Mouse (Mus musculus) forebrain, embryonic 11.5 days (tissue): ENCODE measurements around the gene Rassf4. TPM values are rescaled to one million over a fixed set of nuclear protein-coding genes. Genes with fewer than 3 reads are reported as not detected.
"Not testable (repeated sequence)": the region's sequence is repeated elsewhere in the genome, so short reads cannot be mapped to it uniquely, and the experiment has no call there.

Experiments used
- ATAC-seq: fragments of 200-750 bp; cut with Nextera tagmentation; replicated peaks from 2 replicates; pipeline ENCODE4 v1.8.0; 2017; ENCODE audit warnings: moderate TSS enrichment; ENCODE audit not compliant: low FRiP score
- DNase-seq: peaks from one replicate; pipeline ENCODE4 v3.0.0-alpha.2; 2017; ENCODE audit warnings: low spot score
- H3K27ac ChIP-seq: fragments of 300-500 bp; sonication (generic); 2 replicates; pipeline ENCODE4 v1.5.1; 2014; ENCODE audit warnings: low read depth, low read length
- H3K27me3 ChIP-seq: fragments of 300-500 bp; sonication (generic); 2 replicates; pipeline ENCODE4 v1.6.1; 2014; ENCODE audit warnings: mild to moderate bottlenecking, low read length, mixed read lengths; ENCODE audit not compliant: control insufficient read depth, insufficient read depth
- H3K36me3 ChIP-seq: fragments of 300-500 bp; sonication (generic); 2 replicates; pipeline ENCODE4 v1.6.1; 2014; ENCODE audit warnings: mild to moderate bottlenecking, low read length, moderate library complexity, mixed read lengths; ENCODE audit not compliant: control insufficient read depth, insufficient read depth
- H3K4me1 ChIP-seq: fragments of 300-500 bp; sonication (generic); replicated peaks from 2 replicates; pipeline ENCODE4 v1.6.1; 2014; ENCODE audit warnings: low read length, mixed read lengths; ENCODE audit not compliant: control insufficient read depth, insufficient read depth
- H3K4me2 ChIP-seq: fragments of 300-500 bp; sonication (generic); 2 replicates; pipeline ENCODE4 v1.6.1; 2014; ENCODE audit warnings: low read depth, mild to moderate bottlenecking, low read length, moderate library complexity, mixed read lengths; ENCODE audit not compliant: severe bottlenecking
- H3K4me3 ChIP-seq: fragments of 300-500 bp; sonication (generic); 2 replicates; pipeline ENCODE4 v1.5.1; 2014; ENCODE audit warnings: low read depth, low read length
- H3K9ac ChIP-seq: fragments of 300-500 bp; sonication (generic); 2 replicates; pipeline ENCODE4 v1.6.1; 2014; ENCODE audit warnings: low read length
- H3K9me3 ChIP-seq: fragments of 300-500 bp; sonication (generic); 2 replicates; pipeline ENCODE4 v1.6.1; 2016; ENCODE audit warnings: low read length, mixed read lengths; ENCODE audit not compliant: control insufficient read depth
- WGBS: fragments of 180-500 bp; shearing (Covaris S2); extraction: QIAGEN DNeasy Blood & Tissue Kit; methylation state at CpG from one replicate; pipeline ENCODE4 v1.1.7; 2014; 5-methylcytosine and 5-hydroxymethylcytosine counted together
- polyA plus RNA-seq: library from polyadenylated mRNA; unstranded; fragments of >200 nt; fragmentation: Nextera tagmentation; extraction: Ambion mirVana; gene quantifications from 2 replicates; pipeline ENCODE4 v1.2.1, GENCODE M21; 2014

Gene Rassf4
- polyA plus RNA-seq, 1 experiment from 2014 or later: 22.7 TPM

DNA sequence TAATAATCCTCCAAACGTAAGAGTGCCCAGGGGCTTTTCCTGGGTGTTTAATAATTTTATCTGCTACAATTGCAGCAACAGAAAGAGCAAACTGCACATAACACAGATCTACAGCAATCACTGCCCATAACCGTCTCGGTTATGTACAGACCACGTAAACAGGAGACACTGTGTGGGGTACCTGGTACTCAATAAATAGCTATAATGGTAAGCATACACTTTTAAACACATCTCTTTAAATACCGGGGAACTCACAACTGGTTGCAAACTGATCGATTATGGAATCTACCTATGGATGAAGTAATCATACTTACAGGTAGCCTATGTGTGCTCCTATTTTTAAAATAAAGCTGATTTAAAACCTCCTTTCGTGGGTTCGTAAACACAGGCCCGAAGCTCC is 45.7 kb downstream of the Rassf4 start:
- WGBS: 20% methylated on average over 9 of the region's 9 CpGs
- peak overlapping the region; percentile 84 for H3K27ac ChIP-seq
- no peaks in the 10 kb centered on the region for H3K9me3 ChIP-seq
- peaks cover 8% of the 10 kb centered on the region; the same call in 1 of the 2 replicates for H3K36me3 ChIP-seq
- H3K9ac ChIP-seq: peak overlapping the region; percentile 100
- no peaks in the 10 kb centered on the region; the same call in 1 of the 2 replicates for H3K4me1 ChIP-seq
- H3K4me2 ChIP-seq: peak overlapping the region; percentile 63
- ATAC-seq: no peak; the same call in 1 of the 2 replicates
- H3K27me3 ChIP-seq: no peaks in the 10 kb centered on the region
- peak overlapping the region; percentile 87 for H3K4me3 ChIP-seq
- no peak for DNase-seq

DNA sequence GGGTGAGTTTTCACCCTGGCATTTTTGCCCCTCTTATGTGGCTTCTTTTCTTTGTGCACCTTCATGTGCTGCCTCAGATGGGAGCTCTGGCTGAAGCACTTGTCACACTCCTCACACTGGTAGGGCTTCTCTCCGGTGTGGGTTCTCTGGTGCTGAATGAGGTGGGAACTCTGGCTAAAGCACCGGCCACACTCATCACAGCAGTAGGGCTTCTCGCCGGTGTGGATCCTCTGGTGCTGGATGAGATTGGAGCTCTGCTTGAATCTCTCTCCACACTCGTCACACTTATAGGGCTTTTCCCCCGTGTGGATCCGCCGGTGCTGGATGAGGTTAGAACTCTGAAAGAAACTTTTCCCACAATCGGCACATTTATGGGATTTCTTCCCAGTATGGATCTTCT is 47.3 kb downstream of the Rassf4 start:
- not testable (repeated sequence) for H3K4me3 ChIP-seq, DNase-seq, H3K4me2 ChIP-seq, H3K9ac ChIP-seq, ATAC-seq, H3K27me3 ChIP-seq, H3K36me3 ChIP-seq, H3K9me3 ChIP-seq, H3K4me1 ChIP-seq, H3K27ac ChIP-seq
- WGBS: 97% methylated on average over 9 of the region's 9 CpGs

DNA sequence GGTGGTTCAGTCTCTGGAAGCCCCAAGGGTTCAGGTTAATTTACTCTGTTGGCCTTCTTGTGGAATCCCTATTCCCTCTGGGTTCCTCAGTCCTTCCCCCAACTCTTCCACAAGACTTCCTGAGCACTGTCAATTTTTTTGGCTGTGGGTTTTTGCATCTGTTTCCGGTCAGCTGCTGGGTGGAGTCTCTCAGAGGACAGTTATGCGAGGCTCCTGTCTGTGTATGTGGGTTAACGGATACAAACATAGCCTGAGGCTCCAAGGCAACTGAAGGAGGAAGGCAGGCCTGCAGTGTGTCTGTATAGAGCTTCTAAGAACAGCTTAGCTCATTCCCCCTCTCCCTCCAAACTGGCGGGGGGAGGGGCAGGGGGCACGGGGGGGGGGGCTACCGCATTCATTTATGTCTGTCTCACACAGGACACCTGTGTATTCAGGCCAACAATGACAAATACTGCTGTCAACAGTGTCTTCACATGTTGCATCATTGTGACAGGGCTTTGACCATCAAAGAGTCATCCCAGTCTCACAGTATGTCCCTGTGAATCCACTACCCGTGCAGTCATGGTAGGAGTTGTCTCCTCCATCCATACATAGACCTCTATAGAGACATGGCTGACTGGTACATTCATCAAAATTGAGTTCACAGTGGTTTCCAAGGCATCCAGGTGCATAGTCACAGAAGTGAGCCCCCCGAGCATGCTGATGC is 52.3 kb downstream of the Rassf4 start:
- 77% methylated on average over 8 of the region's 8 CpGs for WGBS
- no peak overlapping the region for H3K9ac ChIP-seq
- H3K27ac ChIP-seq: no peak overlapping the region
- H3K4me2 ChIP-seq: no peak overlapping the region
- H3K4me1 ChIP-seq: no peaks in the 10 kb centered on the region; the same call in 1 of the 2 replicates
- no peaks in the 10 kb centered on the region for H3K9me3 ChIP-seq
- peaks cover 6% of the 10 kb centered on the region; the same call in 1 of the 2 replicates for H3K36me3 ChIP-seq
- H3K27me3 ChIP-seq: no peaks in the 10 kb centered on the region
- DNase-seq: no peak
- no peak for ATAC-seq
- no peak overlapping the region for H3K4me3 ChIP-seq

DNA sequence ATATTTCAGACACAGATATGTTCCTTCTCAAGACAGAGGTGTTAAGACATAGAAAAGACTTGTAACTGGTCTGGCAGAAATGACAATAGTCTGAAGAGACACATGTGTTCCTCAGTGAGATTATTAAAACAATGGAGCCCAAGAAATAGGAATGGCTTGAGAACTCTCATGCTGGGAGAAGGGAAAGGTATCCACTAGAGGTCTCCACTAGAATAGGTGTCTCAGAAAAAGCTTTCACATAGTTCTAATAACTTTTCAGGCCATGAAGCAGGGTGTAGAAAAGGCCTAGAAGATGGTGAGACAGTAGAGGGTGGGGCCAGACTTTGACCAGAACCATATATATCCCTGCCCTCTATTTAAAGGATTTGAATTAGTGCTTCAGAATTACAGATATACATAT is 55.7 kb downstream of the Rassf4 start:
- Histone ChIP-seq H3K4me1 (no peaks in the 10 kb centered on the region), H3K27ac (no peak overlapping the region)

DNA sequence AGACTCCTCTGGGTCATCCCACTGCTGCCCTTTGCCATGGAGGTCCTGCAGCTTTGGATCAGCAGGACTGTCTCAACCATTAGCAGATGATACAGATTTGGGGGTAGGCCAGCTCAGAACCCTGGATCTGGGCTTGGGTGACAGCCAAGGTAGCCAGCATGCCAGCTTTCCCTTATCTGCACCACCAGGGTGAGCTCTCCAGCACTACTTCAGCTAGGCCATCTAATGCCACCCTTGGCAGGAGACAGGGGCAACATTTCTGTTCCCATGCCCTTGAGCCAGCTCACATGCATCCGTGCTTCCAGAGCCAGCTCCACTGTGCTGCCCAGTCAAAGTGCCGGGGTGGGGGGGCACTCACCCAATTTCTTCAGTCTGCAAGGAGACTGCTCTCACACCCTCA is 58.0 kb downstream of the Rassf4 start:
- DNase-seq (no peak), ATAC-seq (no peak)
- no peak overlapping the region for H3K4me2 ChIP-seq
- H3K4me1 ChIP-seq: no peaks in the 10 kb centered on the region
- no peaks in the 10 kb centered on the region for H3K27me3 ChIP-seq
- H3K9me3 ChIP-seq: no peaks in the 10 kb centered on the region
- 87% methylated on average over 2 of the region's 2 CpGs for WGBS
- no peak overlapping the region for H3K4me3 ChIP-seq
- H3K9ac ChIP-seq: no peak overlapping the region
- H3K27ac ChIP-seq: no peak overlapping the region
- no peaks in the 10 kb centered on the region for H3K36me3 ChIP-seq

More for the DNA sequence above, 55.7 kb downstream of the Rassf4 start:
- no peak for DNase-seq
- H3K4me3 ChIP-seq: no peak overlapping the region
- no peaks in the 10 kb centered on the region for H3K36me3 ChIP-seq
- ATAC-seq: no peak
- no peak overlapping the region for H3K4me2 ChIP-seq
- H3K9me3 ChIP-seq: no peaks in the 10 kb centered on the region
- H3K9ac ChIP-seq: no peak overlapping the region
- H3K27me3 ChIP-seq: no peaks in the 10 kb centered on the region

DNA sequence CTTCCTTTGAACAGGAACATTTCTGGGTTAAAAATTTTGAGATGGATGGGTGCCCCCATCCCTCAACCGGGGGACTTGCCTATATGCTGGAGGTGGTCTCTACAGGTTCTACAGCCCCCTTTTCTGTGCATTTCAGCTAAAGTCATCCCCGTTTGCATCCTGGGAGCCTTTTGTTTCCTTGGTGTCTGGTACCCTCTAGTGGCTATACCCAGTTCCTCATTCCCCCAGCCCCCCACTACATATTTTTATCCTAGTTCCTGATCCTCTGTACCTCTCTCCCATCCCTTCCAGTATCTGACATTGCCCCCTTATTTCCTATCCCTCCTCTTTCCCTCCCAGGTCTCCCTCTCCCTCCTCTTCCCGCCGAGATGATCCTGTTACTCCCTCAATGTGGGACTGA is 66.5 kb downstream of the Rassf4 start:
- ATAC-seq (no peak), DNase-seq (no peak)
- H3K27ac ChIP-seq: no peak overlapping the region
- H3K9me3 ChIP-seq: no peaks in the 10 kb centered on the region
- H3K36me3 ChIP-seq: no peaks in the 10 kb centered on the region
- no peaks in the 10 kb centered on the region for H3K4me1 ChIP-seq
- H3K27me3 ChIP-seq: no peaks in the 10 kb centered on the region
- H3K4me2 ChIP-seq: no peak overlapping the region
- H3K4me3 ChIP-seq: no peak overlapping the region
- no peak overlapping the region for H3K9ac ChIP-seq
- WGBS: 52% methylated on average over 4 of the region's 4 CpGs

DNA sequence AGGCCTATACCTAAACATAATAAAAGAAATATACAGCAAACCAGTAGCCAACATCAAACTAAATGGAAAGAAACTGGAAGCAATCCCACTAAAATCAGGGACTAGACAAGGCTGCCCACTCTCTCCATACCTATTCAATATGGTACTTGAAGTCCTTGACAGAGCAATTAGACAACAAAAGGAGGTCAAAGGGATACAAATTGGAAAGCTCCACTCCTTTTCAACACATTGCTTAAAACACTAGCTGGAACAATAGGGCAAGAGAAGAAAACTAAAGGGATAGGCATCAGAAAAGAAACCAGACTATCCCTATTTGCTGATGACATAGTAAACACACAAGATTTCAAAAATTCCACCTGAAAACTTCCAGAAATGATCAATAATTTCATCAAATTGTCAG is 72.8 kb downstream of the Rassf4 start:
- not testable (repeated sequence) for H3K4me1 ChIP-seq, H3K27ac ChIP-seq, H3K36me3 ChIP-seq, ATAC-seq, DNase-seq, H3K4me3 ChIP-seq, H3K9ac ChIP-seq, H3K4me2 ChIP-seq, H3K27me3 ChIP-seq, H3K9me3 ChIP-seq

DNA sequence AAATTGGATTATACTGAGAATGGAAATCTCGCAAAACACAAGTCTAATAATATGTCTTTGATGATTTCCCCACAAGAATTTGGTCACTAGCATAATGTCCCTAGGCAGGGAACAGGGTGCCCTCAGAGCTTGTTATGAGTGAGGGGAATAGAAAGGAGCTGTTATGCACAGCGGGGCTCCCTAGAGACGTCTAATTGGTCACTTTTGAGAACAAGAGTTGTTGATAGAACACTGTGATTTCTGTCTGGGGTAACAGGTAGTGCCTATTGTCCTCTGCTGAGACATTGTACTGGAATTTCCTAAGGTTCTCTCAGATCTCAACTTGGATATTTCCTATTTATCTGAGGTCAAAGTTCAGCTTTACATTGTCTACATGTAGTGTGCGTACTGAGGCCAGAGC is 89.7 kb downstream of the Rassf4 start, which contains the start of gene Olfr215:
Gene Olfr215 (minus strand): TSS at position 101 of the 400 bp plus-strand sequence.
- H3K27ac ChIP-seq: no peak within 1 kb of the TSS
- no peak within 1 kb of the TSS for H3K9ac ChIP-seq
- H3K9me3 ChIP-seq: no peaks in the 10 kb centered on the region
- ATAC-seq (no peak), DNase-seq (no peak)
- H3K36me3 ChIP-seq: no peaks in the 10 kb centered on the region
- 64% methylated on average over 4 of the region's 4 CpGs for whole genome bisulfite sequencing
- no peaks in the 10 kb centered on the region for H3K4me1 ChIP-seq
- no peak within 1 kb of the TSS for H3K4me2 ChIP-seq
- H3K4me3 ChIP-seq: no peak within 1 kb of the TSS
- no peaks in the 10 kb centered on the region for H3K27me3 ChIP-seq
